Mouse (Mus musculus) neural tube, embryonic 11.5 days (tissue): ENCODE measurements around the gene Nxph1. TPM values are rescaled to one million over a fixed set of nuclear protein-coding genes. Genes with fewer than 3 reads are reported as not detected.

Experiments
- ATAC-seq: fragments of 200-750 bp; cut with Nextera tagmentation; 2 replicates; pipeline ENCODE4 v1.8.0; 2017; ENCODE audit warnings: moderate number of reproducible peaks, mild to moderate bottlenecking, moderate TSS enrichment, moderate library complexity; ENCODE audit not compliant: insufficient read depth, low FRiP score, low TSS enrichment
- DNase-seq: peaks from one replicate; pipeline ENCODE4 v3.0.0-alpha.2; 2015; ENCODE audit warnings: low spot score
- H3K27ac ChIP-seq: fragments of 300-500 bp; sonication (generic); 2 replicates; pipeline ENCODE4 v1.5.1; 2014; ENCODE audit warnings: low read depth, mild to moderate bottlenecking, low read length
- H3K27me3 ChIP-seq: fragments of 300-500 bp; sonication (generic); 2 replicates; pipeline ENCODE4 v1.6.1; 2014; ENCODE audit warnings: mild to moderate bottlenecking, low read length, mixed read lengths; ENCODE audit not compliant: control insufficient read depth, insufficient read depth
- H3K36me3 ChIP-seq: fragments of 300-500 bp; sonication (generic); 2 replicates; pipeline ENCODE4 v1.6.1; 2014; ENCODE audit warnings: mild to moderate bottlenecking, low read length, moderate library complexity, mixed read lengths; ENCODE audit not compliant: control insufficient read depth, insufficient read depth
- H3K4me1 ChIP-seq: fragments of 300-500 bp; sonication (generic); 2 replicates; pipeline ENCODE4 v1.6.1; 2014; ENCODE audit warnings: low read length, mixed read lengths; ENCODE audit not compliant: control insufficient read depth, insufficient read depth
- H3K4me2 ChIP-seq: fragments of 300-500 bp; sonication (generic); 2 replicates; pipeline ENCODE4 v1.6.1; 2014; ENCODE audit warnings: low read depth, mild to moderate bottlenecking, moderate library complexity
- H3K4me3 ChIP-seq: fragments of 300-500 bp; sonication (generic); 2 replicates; pipeline ENCODE4 v1.5.1; 2014; ENCODE audit warnings: low read depth, low read length
- H3K9ac ChIP-seq: fragments of 300-500 bp; sonication (generic); 2 replicates; pipeline ENCODE4 v1.6.1; 2014; ENCODE audit warnings: mild to moderate bottlenecking, low read length
- H3K9me3 ChIP-seq: fragments of 300-500 bp; sonication (generic); 2 replicates; pipeline ENCODE4 v1.6.1; 2016; ENCODE audit warnings: low read length; ENCODE audit not compliant: control insufficient read depth
- WGBS: fragments of 180-500 bp; shearing (Covaris S2); extraction: QIAGEN DNeasy Blood & Tissue Kit; methylation state at CpG from one replicate; pipeline ENCODE4 v1.1.7; 2014; 5-methylcytosine and 5-hydroxymethylcytosine counted together
- polyA plus RNA-seq: library from polyadenylated mRNA; unstranded; fragments of >200 nt; fragmentation: Nextera tagmentation; extraction: Ambion mirVana; gene quantifications from 2 replicates; pipeline ENCODE4 v1.2.1, GENCODE M21; 2014

Gene Nxph1
- polyA plus RNA-seq, 1 experiment from 2014 or later: 9.4 TPM

DNA sequence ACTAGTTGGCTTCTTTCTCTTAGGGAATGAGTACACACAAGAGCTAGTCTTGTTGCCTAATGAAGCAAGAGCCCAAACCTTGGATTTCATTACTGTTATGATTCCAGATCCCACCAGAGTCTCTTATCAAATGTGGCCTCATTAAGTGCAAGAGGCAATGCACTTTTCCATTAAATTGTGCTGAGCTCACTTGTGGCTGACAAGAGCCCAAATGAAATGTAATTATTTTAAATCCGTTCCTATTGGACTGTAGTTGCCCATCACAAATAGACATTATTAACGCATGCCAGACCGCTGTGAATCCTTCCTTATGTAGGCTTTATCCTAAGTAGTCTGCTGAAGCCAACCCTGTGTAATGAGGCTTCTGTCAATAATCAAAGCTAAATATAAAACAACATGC, 118.2 kb downstream of the Nxph1 start:
- Histone ChIP-seq H3K36me3 (no peaks in the 10 kb centered on the region), H3K27me3 (no peaks in the 10 kb centered on the region), H3K9me3 (no peaks in the 10 kb centered on the region), H3K9ac (no peak overlapping the region), H3K4me3 (no peak overlapping the region), H3K4me1 (no peaks in the 10 kb centered on the region), H3K4me2 (no peak overlapping the region), H3K27ac (no peak overlapping the region)
- WGBS: 77% methylated on average over 3 of the region's 3 CpGs
- no peak for DNase-seq
- ATAC-seq: no peak

DNA sequence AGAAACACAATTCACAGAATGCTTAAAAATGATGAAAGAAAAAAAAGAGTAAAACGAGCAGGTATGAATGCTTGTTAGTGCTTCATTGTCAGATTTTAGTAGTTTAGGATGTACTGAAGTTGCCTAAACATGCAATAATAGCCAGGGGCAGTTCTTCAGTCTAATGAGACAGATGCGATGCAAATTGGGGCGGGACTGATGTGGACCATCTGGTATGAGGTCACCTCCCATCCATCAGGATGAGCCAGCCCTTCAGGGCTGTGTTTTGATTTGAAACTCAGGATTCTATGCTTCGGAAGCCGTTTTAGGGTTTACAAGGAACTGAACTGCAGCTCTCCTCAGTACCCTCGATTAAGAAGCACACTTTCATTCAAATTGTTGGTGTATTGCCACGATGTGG, 121.7 kb downstream of the Nxph1 start:
- Histone ChIP-seq H3K27ac (no peak overlapping the region), H3K9me3 (no peaks in the 10 kb centered on the region), H3K27me3 (no peaks in the 10 kb centered on the region), H3K4me1 (no peaks in the 10 kb centered on the region), H3K4me3 (no peak overlapping the region), H3K36me3 (no peaks in the 10 kb centered on the region), H3K9ac (no peak overlapping the region), H3K4me2 (no peak overlapping the region)
- DNase-seq (no peak), ATAC-seq (no peak)
- WGBS: 67% methylated on average over 7 of the region's 7 CpGs

DNA sequence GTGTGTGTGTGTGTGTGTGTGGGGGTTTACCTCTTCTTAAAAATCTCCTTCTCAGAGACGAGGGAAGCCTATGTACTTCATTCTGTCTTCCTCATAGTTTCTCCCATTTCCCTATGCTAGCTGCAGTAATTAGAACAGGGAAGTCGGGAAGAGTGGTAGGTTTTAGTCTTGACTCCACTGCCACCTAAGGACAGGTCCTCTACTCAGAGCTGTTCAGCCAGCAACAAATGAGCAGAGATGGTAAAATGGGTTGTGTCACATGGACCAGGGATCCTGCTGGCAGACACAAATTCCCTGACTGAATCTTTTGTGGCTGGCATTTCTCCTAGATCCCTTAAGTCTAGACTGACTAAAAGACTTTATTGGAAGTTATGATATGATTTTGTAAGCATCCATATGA, 128.2 kb downstream of the Nxph1 start:
- WGBS: 79% methylated on average over 2 of the region's 2 CpGs
- DNase-seq (no peak), ATAC-seq (no peak)
- H3K4me3 ChIP-seq: no peak overlapping the region
- no peaks in the 10 kb centered on the region for H3K27me3 ChIP-seq
- H3K36me3 ChIP-seq: no peaks in the 10 kb centered on the region
- H3K4me2 ChIP-seq: no peak overlapping the region
- no peak overlapping the region for H3K9ac ChIP-seq
- no peaks in the 10 kb centered on the region for H3K4me1 ChIP-seq
- H3K9me3 ChIP-seq: no peaks in the 10 kb centered on the region
- H3K27ac ChIP-seq: no peak overlapping the region

DNA sequence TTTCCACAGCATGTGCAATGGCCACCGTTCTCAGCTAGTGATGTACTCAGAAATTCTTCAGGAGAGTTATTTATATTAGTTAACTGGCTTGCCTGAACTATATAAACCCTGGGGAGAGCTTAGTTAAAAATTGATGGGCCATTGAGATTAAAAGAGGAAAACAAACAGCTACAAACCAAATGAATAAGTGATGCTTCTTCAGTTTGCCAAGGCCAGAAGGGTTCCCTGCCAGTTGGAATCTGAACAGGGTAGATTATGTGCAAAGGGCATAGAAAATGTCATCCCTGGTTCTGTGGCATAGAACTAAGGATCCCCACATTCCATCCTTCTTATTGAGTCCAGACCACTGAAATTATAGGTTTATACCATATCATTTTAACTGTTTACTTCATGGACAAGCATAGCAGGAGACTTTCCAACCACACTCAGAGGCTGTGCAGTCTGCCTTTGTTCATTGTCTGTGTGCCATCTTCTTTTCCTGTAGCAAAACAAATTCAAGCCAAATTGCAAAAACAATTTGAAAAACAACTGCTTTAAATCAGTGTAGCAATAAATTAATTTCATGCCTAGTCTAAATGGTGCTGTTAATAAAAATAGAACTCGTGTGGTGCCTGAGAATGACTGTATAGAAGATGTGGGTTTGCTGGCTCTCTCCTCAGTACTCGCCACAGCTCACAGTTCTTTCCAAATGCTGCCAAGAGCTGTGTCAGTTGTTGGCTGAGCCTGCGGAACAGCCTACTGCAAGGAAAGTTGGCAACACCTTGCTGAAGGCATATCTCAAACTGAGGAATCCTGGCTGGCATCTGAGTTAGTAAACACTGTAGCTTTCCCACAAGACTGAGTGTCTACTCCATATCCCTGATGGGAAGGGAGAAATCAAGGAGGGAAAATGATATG, 129.8 kb downstream of the Nxph1 start:
- H3K4me3 ChIP-seq: no peak overlapping the region
- WGBS: 71% methylated on average over 4 of the region's 4 CpGs
- H3K27ac ChIP-seq: no peak overlapping the region
- H3K4me1 ChIP-seq: no peaks in the 10 kb centered on the region
- H3K9me3 ChIP-seq: no peaks in the 10 kb centered on the region
- H3K9ac ChIP-seq: no peak overlapping the region
- DNase-seq (no peak), ATAC-seq (no peak)
- H3K36me3 ChIP-seq: no peaks in the 10 kb centered on the region
- no peaks in the 10 kb centered on the region for H3K27me3 ChIP-seq
- H3K4me2 ChIP-seq: no peak overlapping the region

DNA sequence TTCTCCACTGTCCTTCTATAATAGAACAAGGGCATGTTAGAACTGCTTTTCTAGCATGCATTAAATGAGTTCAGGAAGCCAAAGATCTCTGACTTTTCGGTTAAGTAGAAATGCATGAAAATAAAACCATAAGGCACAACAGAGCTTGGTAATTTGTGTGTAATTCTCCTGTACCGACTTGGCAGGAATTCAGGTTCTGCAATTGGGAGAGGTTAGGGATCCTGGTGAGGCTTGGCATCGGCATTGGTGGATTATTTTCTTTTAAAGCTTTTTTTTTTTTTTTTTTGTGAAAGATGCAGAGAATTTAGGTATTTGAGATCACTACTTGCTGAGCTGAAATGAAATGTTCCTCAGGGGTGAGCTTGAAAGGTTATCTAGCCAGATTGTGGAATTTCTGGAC, 135.6 kb downstream of the Nxph1 start:
- WGBS: 80% methylated on average over 3 of the region's 3 CpGs
- ATAC-seq (no peak), DNase-seq (no peak)
- no peak overlapping the region for H3K4me2 ChIP-seq
- H3K27me3 ChIP-seq: no peaks in the 10 kb centered on the region
- H3K4me3 ChIP-seq: no peak overlapping the region
- no peaks in the 10 kb centered on the region for H3K4me1 ChIP-seq
- H3K36me3 ChIP-seq: no peaks in the 10 kb centered on the region
- H3K9me3 ChIP-seq: no peaks in the 10 kb centered on the region
- H3K27ac ChIP-seq: no peak overlapping the region
- H3K9ac ChIP-seq: no peak overlapping the region

DNA sequence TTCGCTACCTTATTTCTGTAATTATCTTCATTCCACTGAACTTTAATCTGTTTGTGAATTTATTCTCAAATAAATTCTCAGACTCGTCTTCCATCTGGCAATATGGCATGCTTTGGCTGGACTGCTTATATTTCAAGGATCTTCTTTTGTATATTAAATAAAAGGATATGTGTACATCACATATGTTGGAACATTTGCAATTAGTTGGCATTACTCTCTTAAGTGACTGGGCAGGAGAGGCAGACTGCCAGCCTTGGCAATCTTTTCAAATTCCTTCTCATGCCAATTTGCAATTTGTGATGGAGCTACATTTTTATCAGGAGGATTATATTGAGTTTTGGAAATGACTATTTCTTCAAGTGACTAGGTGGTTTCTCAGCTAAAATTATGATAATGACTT, 149.1 kb downstream of the Nxph1 start:
- Histone ChIP-seq H3K9ac (no peak overlapping the region), H3K4me2 (no peak overlapping the region), H3K4me3 (no peak overlapping the region), H3K9me3 (no peaks in the 10 kb centered on the region), H3K27me3 (no peaks in the 10 kb centered on the region), H3K27ac (no peak overlapping the region), H3K4me1 (no peaks in the 10 kb centered on the region), H3K36me3 (no peaks in the 10 kb centered on the region)
- WGBS: 90% methylated on average over 2 of the region's 2 CpGs
- ATAC-seq: no peak
- no peak for DNase-seq

DNA sequence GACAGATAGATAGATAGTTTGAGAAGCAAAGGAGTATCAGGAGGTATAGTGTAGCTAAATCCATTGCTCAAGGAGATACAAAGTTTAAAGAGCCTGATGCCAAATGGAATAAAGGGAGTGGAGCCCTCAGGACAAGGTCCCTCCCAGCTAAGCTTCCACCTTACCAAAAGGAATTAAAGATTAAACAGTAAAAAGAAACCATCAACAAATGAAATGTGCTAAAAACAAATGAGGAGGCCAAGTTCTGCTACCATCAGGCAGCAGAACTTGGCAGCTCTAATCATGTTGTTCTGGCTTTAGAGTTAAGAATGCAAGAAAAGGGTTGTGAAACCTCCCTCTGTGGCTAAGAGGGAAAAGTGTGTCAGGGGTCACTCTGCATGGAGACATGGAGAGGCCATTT, 159.1 kb downstream of the Nxph1 start:
- no peaks in the 10 kb centered on the region for H3K27me3 ChIP-seq
- ATAC-seq: no peak
- H3K4me1 ChIP-seq: no peaks in the 10 kb centered on the region
- H3K4me3 ChIP-seq: no peak overlapping the region
- no peak overlapping the region for H3K9ac ChIP-seq
- no peaks in the 10 kb centered on the region for H3K36me3 ChIP-seq
- H3K27ac ChIP-seq: no peak overlapping the region
- H3K4me2 ChIP-seq: no peak overlapping the region
- DNase-seq: no peak
- no peaks in the 10 kb centered on the region for H3K9me3 ChIP-seq

DNA sequence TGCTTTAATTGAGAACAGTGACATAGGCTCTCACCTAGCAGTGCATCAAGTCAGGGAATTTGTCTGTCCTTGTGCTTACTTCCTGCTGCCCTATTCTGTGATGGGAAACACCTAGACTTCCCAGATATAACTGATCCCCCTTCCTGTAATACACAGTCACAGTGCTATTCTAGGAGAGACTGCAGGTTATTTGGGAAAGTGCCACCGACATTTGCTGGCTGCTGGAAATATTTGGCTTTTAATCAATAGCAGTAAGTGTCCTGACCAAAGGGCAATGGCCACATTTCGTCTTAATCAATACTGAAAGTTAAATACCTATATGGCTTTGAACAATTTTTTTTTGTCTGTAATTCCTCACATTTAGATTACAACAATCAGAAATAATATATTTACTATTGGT, 170.9 kb downstream of the Nxph1 start:
- no peak overlapping the region for H3K9ac ChIP-seq
- H3K27ac ChIP-seq: no peak overlapping the region
- ATAC-seq (no peak), DNase-seq (no peak)
- no peaks in the 10 kb centered on the region for H3K4me1 ChIP-seq
- H3K9me3 ChIP-seq: no peaks in the 10 kb centered on the region
- H3K27me3 ChIP-seq: no peaks in the 10 kb centered on the region
- no peak overlapping the region for H3K4me3 ChIP-seq
- no peaks in the 10 kb centered on the region for H3K36me3 ChIP-seq
- H3K4me2 ChIP-seq: no peak overlapping the region
- 77% methylated on average over 2 of the region's 2 CpGs for WGBS

DNA sequence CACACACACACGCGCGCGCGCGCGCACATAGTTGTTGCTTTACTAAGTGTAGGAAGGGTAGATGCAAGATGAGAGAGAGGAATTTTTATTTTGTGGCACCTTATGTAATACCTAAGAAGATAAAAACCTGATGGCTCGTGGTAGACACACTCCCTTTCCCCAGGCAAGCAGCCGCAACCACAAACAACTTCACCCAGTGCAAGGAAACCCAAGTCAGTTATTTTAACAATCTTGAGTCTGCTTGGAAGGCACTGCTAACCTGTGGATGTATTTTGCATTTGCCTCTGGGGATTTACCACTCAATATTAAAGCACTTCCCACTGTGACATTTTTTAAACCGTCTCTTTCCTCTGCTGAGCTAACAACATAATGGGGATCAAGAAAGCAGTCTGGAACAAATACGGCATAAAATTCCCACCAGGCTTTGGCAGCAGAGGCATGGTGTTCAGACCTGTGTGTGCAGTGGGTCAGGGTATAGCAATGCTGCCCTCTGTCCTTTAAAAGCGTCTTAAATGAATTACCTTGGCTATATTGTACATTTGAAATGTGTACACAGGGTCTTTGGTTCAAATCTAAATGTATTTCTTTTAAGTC, 176.2 kb downstream of the Nxph1 start:
- Histone ChIP-seq H3K4me3 (no peak overlapping the region), H3K9me3 (no peaks in the 10 kb centered on the region), H3K4me1 (no peaks in the 10 kb centered on the region), H3K36me3 (no peaks in the 10 kb centered on the region), H3K4me2 (no peak overlapping the region), H3K27ac (no peak overlapping the region), H3K9ac (no peak overlapping the region), H3K27me3 (no peaks in the 10 kb centered on the region)
- 87% methylated on average over 12 of the region's 12 CpGs for whole genome bisulfite sequencing
- no peak for DNase-seq
- ATAC-seq: no peak
